Mouse (Mus musculus): ENCODE results near the gene 1700031F05Rik. TPM values are rescaled to one million over a fixed set of nuclear protein-coding genes. Genes with fewer than 3 reads are reported as not detected.
"Not testable (repeated sequence)": the region's sequence is repeated elsewhere in the genome, so short reads cannot be mapped to it uniquely, and the experiment has no call there.

1700031F05Rik gene
- polyA plus RNA-seq (2015; fragmentation: Nextera tagmentation; extraction: Ambion mirVana): not detected in 2 replicates

- no peak within 1 kb of the TSS for H3K9ac ChIP-seq (replicated peaks)
- H3K4me1 ChIP-seq (ENCODE audit: insufficient read depth): no peaks in the 10 kb centered on the region
These were observed at the start of gene 1700031F05Rik for GRCm38 (mm10) chrX:102867871-102868270. 1700031F05Rik (minus strand) TSS chrX:102867971.

GRCm38 (mm10) chrX:102914823-102915222 is 47.1 kb upstream of the 1700031F05Rik start:
- ATAC-seq; H3K9me3 ChIP-seq (ENCODE audit: low read length); H3K4me2 ChIP-seq (ENCODE audit: low read depth, low read length); H3K27ac ChIP-seq (ENCODE audit: low read depth); DNase-seq; H3K27me3 ChIP-seq (ENCODE audit: insufficient read depth, low read length); H3K4me3 ChIP-seq (ENCODE audit: low read depth, low read length); H3K4me1 ChIP-seq (ENCODE audit: insufficient read depth); H3K9ac ChIP-seq (replicated peaks); H3K36me3 ChIP-seq (replicated peaks; ENCODE audit: insufficient read depth, low read length): not testable (repeated sequence)
- WGBS (ENCODE audit: insufficient replicate concordance): 72% methylated on average over 1 of the region's 1 CpGs

More at GRCm38 (mm10) chrX:102867871-102868270, at the start of gene 1700031F05Rik:
- Histone ChIP-seq H3K4me2 (ENCODE audit: low read depth, low read length) (no peak within 1 kb of the TSS), H3K27me3 (ENCODE audit: insufficient read depth, low read length) (no peaks in the 10 kb centered on the region), H3K36me3 (replicated peaks; ENCODE audit: insufficient read depth, low read length) (no peaks in the 10 kb centered on the region), H3K27ac (ENCODE audit: low read depth) (no peak within 1 kb of the TSS), H3K4me3 (ENCODE audit: low read depth, low read length) (no peak within 1 kb of the TSS), H3K9me3 (ENCODE audit: low read length) (no peaks in the 10 kb centered on the region)
- no peak for ATAC-seq
- TF ChIP-seq EP300 (IDR thresholded peaks at IDR 0.05; ENCODE audit: low read depth) (no peak), CTCF (IDR thresholded peaks at IDR 0.05; ENCODE audit: low read depth) (no peak)
- DNase-seq: no peak
- 79% methylated on average over 6 of the region's 6 CpGs for WGBS (ENCODE audit: insufficient replicate concordance)

GRCm38 (mm10) chrX:102908587-102908986 is 40.8 kb upstream of the 1700031F05Rik start, which contains the start of the genes Dmrtc1a and 1700011M02Rik:
Dmrtc1a (minus strand) TSS chrX:102908687.
1700011M02Rik (plus strand) TSS chrX:102908905.
- not testable (repeated sequence) for H3K27ac ChIP-seq (ENCODE audit: low read depth); H3K36me3 ChIP-seq (replicated peaks; ENCODE audit: insufficient read depth, low read length); H3K4me2 ChIP-seq (ENCODE audit: low read depth, low read length); H3K9me3 ChIP-seq (ENCODE audit: low read length); DNase-seq; H3K4me1 ChIP-seq (ENCODE audit: insufficient read depth); ATAC-seq; H3K4me3 ChIP-seq (ENCODE audit: low read depth, low read length); H3K27me3 ChIP-seq (ENCODE audit: insufficient read depth, low read length); H3K9ac ChIP-seq (replicated peaks)
- 82% methylated on average over 6 of the region's 9 CpGs for WGBS (ENCODE audit: insufficient replicate concordance)

- no CpG with 5 or more reads among the region's 13 CpGs for WGBS (ENCODE audit: insufficient replicate concordance)
- not testable (repeated sequence) for H3K27ac ChIP-seq (ENCODE audit: low read depth); ATAC-seq; H3K9ac ChIP-seq (replicated peaks); DNase-seq; H3K4me3 ChIP-seq (ENCODE audit: low read depth, low read length); H3K4me2 ChIP-seq (ENCODE audit: low read depth, low read length); H3K9me3 ChIP-seq (ENCODE audit: low read length); H3K36me3 ChIP-seq (replicated peaks; ENCODE audit: insufficient read depth, low read length); H3K4me1 ChIP-seq (ENCODE audit: insufficient read depth); H3K27me3 ChIP-seq (ENCODE audit: insufficient read depth, low read length)
These were observed 13.3 kb downstream of the 1700031F05Rik start, which contains the start of gene Dmrtc1c2 for GRCm38 (mm10) chrX:102854516-102854915. Dmrtc1c2 (minus strand) TSS chrX:102854616.

- WGBS (ENCODE audit: insufficient replicate concordance): 46% methylated on average over 4 of the region's 4 CpGs
These were observed 55.5 kb downstream of the 1700031F05Rik start for GRCm38 (mm10) chrX:102812311-102812710.

More at GRCm38 (mm10) chrX:102812311-102812710, 55.5 kb downstream of the 1700031F05Rik start:
- no peak overlapping the region for H3K4me3 ChIP-seq (ENCODE audit: low read depth, low read length)
- no peaks in the 10 kb centered on the region for H3K36me3 ChIP-seq (replicated peaks; ENCODE audit: insufficient read depth, low read length)
- ATAC-seq (no peak), DNase-seq (no peak)
- no peak overlapping the region for H3K4me2 ChIP-seq (ENCODE audit: low read depth, low read length)
- no peaks in the 10 kb centered on the region for H3K27me3 ChIP-seq (ENCODE audit: insufficient read depth, low read length)
- H3K4me1 ChIP-seq (ENCODE audit: insufficient read depth): no peaks in the 10 kb centered on the region
- H3K9ac ChIP-seq (replicated peaks): no peak overlapping the region
- no peaks in the 10 kb centered on the region for H3K9me3 ChIP-seq (ENCODE audit: low read length)
- H3K27ac ChIP-seq (ENCODE audit: low read depth): no peak overlapping the region
- no peak for TF ChIP-seq CTCF (IDR thresholded peaks at IDR 0.05; ENCODE audit: low read depth)
- no peak for TF ChIP-seq EP300 (IDR thresholded peaks at IDR 0.05; ENCODE audit: low read depth)

Other genes starting within 250 kb of the 1700031F05Rik start
- 0.72 and 0.76 TPM in 2 replicates for gene Phka1, start 223.7 kb downstream of the 1700031F05Rik start, polyA plus RNA-seq (2015; fragmentation: Nextera tagmentation; extraction: Ambion mirVana)
- not detected in 2 replicates for gene Gm3880, start 181.0 kb downstream of the 1700031F05Rik start, polyA plus RNA-seq (2015; fragmentation: Nextera tagmentation; extraction: Ambion mirVana)
- gene Gm9112, start 160.3 kb downstream of the 1700031F05Rik start, polyA plus RNA-seq (2015; fragmentation: Nextera tagmentation; extraction: Ambion mirVana): not detected in 2 replicates
- not detected in 2 replicates for gene Dmrtc1b, start 160.1 kb downstream of the 1700031F05Rik start, polyA plus RNA-seq (2015; fragmentation: Nextera tagmentation; extraction: Ambion mirVana)
- gene Dmrtc1c1, start 65.0 kb downstream of the 1700031F05Rik start, polyA plus RNA-seq (2015; fragmentation: Nextera tagmentation; extraction: Ambion mirVana): not detected in 2 replicates
- gene Dmrtc1c2, start 13.4 kb downstream of the 1700031F05Rik start, polyA plus RNA-seq (2015; fragmentation: Nextera tagmentation; extraction: Ambion mirVana): not detected in 2 replicates
- gene Dmrtc1a, start 40.7 kb upstream of the 1700031F05Rik start, polyA plus RNA-seq (2015; fragmentation: Nextera tagmentation; extraction: Ambion mirVana): not detected in 2 replicates
- not detected in 2 replicates for gene 1700011M02Rik, start 40.9 kb upstream of the 1700031F05Rik start, polyA plus RNA-seq (2015; fragmentation: Nextera tagmentation; extraction: Ambion mirVana)
- gene 1700018G05Rik, start 60.4 kb upstream of the 1700031F05Rik start, polyA plus RNA-seq (2015; fragmentation: Nextera tagmentation; extraction: Ambion mirVana): not detected in 2 replicates